Mouse (Mus musculus): ENCODE measurements around the gene Pcdh11x. TPM values are rescaled to one million over a fixed set of nuclear protein-coding genes. Genes with fewer than 3 reads are reported as not detected.

Gene Pcdh11x
- polyA plus RNA-seq (2017; shearing (Covaris generic)) = under 1 TPM; 0.31 to 0.95 TPM

DNA sequence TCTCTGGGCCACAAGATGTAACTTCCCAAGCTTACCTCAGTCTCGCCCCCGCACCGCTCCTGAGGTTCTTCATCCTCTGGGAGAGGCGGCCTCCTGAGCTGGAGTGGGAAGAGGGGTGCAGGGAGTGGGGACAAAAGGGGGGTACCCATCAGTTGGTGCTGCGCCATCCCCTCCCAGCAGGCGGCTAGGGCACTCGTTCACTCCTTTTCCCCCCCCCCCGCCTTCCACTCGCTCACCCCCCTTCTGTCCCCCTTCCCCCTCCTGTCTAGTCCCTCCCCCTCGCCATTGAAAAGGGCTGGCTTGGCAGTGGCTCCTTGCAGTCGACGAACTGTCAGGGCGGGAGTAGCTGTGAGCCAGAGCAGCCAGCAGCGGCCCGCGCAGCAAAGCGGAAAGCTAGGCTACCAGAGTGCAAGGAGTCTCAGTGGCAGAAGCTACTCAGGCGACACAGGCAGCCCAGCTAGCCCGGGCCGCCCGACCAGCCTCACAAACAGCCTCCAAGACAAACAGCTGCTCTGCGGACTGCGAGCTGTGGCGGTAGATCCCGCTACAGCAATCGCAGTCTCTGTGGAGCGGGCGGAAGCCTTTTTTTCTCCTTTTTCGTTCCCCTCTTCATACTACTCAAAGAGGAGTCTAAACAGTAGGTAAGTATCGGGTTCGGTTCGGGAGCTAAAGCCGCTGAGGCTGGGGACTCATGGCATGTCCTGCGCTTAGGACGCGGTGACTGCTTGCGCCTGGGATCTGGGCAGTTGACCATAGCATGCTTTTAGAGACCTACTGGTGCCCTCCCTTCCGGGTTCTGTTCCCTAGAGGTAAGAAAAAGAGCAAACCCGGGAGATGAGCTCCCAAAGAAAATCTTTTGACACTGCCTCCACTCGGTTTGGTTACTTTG, at the start of gene Pcdh11x:
Pcdh11x (plus strand) TSS at position 249 of the 889 bp plus-strand sequence.

GRCm38 (mm10) chrX:120312995-120313394, 22.9 kb downstream of the Pcdh11x start, which contains the start of gene H2afb3:
TSS of gene H2afb3 (minus strand) at chrX:120313095.

Other genes with a start within 250 kb of the Pcdh11x start
- not detected for gene H2afb3, start 22.8 kb downstream of the Pcdh11x start, polyA plus RNA-seq (2017; shearing (Covaris generic))